Mouse (Mus musculus) embryonic fibroblast, embryonic 13.5 days (primary cell): ENCODE measurements around the gene Sdad1. TPM values are rescaled to one million over a fixed set of nuclear protein-coding genes. Genes with fewer than 3 reads are reported as not detected.

ENCODE experiments used
- H3K27ac ChIP-seq: 2 replicates; pipeline ENCODE4 v1.5.1; 2012; ENCODE audit warnings: low read length, control low read depth, inconsistent platforms; ENCODE audit not compliant: insufficient read depth
- H3K4me1 ChIP-seq: 2 replicates; pipeline ENCODE4 v1.6.1; 2011; ENCODE audit warnings: low read length; ENCODE audit not compliant: control insufficient read depth, insufficient read depth
- H3K4me3 ChIP-seq: 2 replicates; pipeline ENCODE4 v1.5.1; 2011; ENCODE audit warnings: mild to moderate bottlenecking, control low read depth, low read length; ENCODE audit not compliant: insufficient read depth
- CTCF ChIP-seq: IDR thresholded peaks from 2 replicates; pipeline ENCODE4 v1.5.1; 2011; ENCODE audit warnings: mild to moderate bottlenecking, control low read depth, low read length, moderate library complexity, borderline replicate concordance; ENCODE audit not compliant: insufficient read depth
- POLR2A ChIP-seq: IDR thresholded peaks from 2 replicates; pipeline ENCODE4 v1.6.1; 2011; ENCODE audit warnings: low read depth, mild to moderate bottlenecking, control low read depth, low read length, moderate library complexity
- polyA plus RNA-seq: library from polyadenylated mRNA; stranded (reverse); fragments of >200 nt; gene quantifications from 2 replicates; pipeline ENCODE4 v1.2.4, GENCODE M21; 2011; ENCODE audit warnings: low read depth; ENCODE audit not compliant: missing spikeins, insufficient read length

Gene Sdad1
- polyA plus RNA-seq, 1 experiment: 31.7 TPM

GRCm38 (mm10) chr5:92318596-92318995 lies 8.3 kb upstream of the Sdad1 start:
- Histone ChIP-seq H3K27ac (no peak overlapping the region), H3K4me3 (no peak overlapping the region), H3K4me1 (0 out of 2 replicates have a peak, but pooled peaks cover 3% of the 10 kb centered on the region)
- TF ChIP-seq CTCF: no peak
- no peak for TF ChIP-seq POLR2A

DNA sequence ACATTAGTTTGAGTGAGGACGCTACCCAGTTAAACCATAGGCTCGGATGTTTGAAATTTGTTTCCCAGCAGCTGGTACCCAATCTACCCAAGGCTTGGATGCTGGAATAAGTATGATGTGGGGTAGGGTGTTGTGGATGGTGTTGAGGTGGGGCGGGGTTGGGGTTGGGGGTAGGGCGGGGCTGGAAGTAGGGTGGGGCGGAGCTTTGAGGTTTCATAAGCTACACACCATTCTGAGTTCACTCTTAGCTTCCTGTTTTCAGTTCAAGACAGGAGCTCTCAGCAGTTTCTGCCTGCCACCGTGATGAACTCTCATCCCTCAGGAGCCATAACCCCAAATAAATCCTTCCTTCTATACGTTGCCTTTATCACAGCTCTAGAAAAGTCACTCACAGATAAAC lies 7.8 kb upstream of the Sdad1 start:
- Histone ChIP-seq H3K4me1 (0 out of 2 replicates have a peak, but pooled peaks cover 3% of the 10 kb centered on the region), H3K4me3 (no peak overlapping the region), H3K27ac (no peak overlapping the region)
- TF ChIP-seq CTCF (no peak), POLR2A (no peak)

GRCm38 (mm10) chr5:92313776-92314175 lies 3.5 kb upstream of the Sdad1 start:
- Histone ChIP-seq H3K4me1 (no peaks in the 10 kb centered on the region), H3K4me3 (no peak overlapping the region), H3K27ac (no peak overlapping the region)
- TF ChIP-seq POLR2A (no peak), CTCF (no peak)

DNA sequence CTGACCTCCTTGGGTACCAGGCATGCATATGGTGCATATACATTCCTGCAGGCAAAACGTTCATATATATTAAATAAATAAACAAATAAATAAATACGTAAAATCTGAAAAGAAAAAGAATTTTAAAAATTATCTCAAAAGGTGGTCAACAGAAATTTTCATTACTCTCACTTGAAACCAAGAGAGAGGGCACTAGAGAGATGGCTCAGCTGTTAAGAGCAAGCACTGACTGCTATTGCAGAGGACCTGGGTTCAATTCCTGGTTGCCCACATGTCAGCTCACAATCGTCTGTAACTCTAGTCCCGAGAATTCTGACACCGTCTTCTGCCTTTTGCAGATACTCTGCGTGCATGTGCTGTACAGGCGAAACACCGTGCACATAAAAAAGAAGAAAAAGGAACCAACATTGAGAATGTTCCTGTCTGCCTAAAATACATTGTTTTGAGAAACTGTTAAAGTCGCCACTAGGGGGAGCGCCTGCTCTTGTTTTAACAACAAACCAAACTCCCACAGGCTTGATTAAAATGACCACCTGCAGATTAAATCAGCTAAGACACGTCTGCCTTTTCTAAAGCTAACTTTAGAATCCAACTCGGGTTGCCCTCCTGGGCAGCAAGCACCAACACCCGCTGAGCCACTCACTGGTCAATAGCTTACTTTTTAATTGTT lies 1.9 kb upstream of the Sdad1 start:
- no peak overlapping the region for H3K27ac ChIP-seq
- TF ChIP-seq CTCF (no peak), POLR2A (no peak)

DNA sequence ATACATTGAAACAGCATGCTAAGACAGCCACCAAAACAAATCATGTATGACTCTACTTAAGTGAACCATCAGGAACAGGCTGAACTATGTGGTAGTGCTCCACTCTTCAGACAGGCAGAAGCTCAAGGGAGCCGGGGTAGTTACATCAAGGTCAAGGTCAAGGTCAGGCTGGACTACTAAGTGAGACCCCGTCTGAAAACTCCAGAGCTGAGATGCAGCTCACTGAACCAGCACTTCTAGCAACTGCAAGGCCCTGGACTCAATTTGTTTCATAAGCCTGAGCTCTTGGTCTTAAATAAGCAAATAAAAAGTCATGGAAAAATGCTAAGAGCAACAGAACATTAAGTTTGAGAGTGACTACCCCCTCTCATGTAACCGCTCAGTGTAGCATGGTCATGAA lies 6.0 kb downstream of the Sdad1 start:
- H3K27ac ChIP-seq: no peak overlapping the region
- 0 out of 2 replicates have a peak, but pooled peaks cover 2% of the 10 kb centered on the region for H3K4me1 ChIP-seq
- H3K4me3 ChIP-seq: no peak overlapping the region
- no peak for TF ChIP-seq POLR2A
- TF ChIP-seq CTCF: no peak

More for the DNA sequence above, 1.9 kb upstream of the Sdad1 start:
- Histone ChIP-seq H3K4me3 (no peak overlapping the region), H3K4me1 (0 out of 2 replicates have a peak, but pooled peaks cover 2% of the 10 kb centered on the region)

GRCm38 (mm10) chr5:92302149-92302840 lies 8.0 kb downstream of the Sdad1 start:
- Histone ChIP-seq H3K27ac (no peak overlapping the region), H3K4me3 (no peak overlapping the region)
- TF ChIP-seq POLR2A (no peak), CTCF (no peak)

GRCm38 (mm10) chr5:92294525-92294924 lies 15.8 kb downstream of the Sdad1 start:
- Histone ChIP-seq H3K4me3 (no peak overlapping the region), H3K27ac (no peak overlapping the region), H3K4me1 (no peaks in the 10 kb centered on the region)
- TF ChIP-seq POLR2A (no peak), CTCF (no peak)

More at GRCm38 (mm10) chr5:92302149-92302840, 8.0 kb downstream of the Sdad1 start:
- no peaks in the 10 kb centered on the region for H3K4me1 ChIP-seq

DNA sequence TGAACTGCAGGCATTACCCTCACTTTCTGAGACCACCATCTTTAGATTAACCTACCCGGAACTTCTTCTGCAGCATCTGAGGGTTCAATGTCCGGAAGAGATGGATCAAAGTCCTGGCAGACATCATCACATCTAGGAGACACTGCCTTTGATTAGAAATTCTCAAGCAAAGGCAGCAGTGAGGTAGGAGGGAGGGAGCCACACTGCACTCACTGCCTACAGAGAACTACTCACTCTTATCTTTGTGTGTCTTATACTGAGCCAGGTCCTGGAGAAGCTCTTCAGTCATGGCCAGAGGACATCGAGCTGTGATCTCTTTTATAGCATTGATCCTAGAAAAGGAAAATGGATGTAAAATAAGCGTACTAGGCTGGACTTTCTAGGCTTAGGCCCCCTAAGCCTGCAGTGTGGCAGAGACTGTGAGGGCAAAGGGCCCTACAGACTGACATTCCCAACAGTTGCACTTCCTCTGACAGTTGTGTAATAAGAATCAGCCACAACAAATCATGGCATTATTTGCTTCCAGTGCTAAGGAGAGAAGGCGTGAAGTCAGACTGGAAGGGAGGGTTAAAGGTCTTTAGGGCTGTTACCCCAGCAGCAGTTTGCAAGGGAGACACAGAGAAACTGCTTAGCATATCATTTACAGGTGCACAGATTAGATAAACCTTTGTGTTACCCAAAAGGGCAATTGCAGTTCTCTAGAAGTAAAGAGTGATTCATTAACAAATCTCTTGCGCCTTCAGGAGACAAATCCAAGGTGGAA lies 18.4 kb downstream of the Sdad1 start:
- H3K27ac ChIP-seq: no peak overlapping the region
- H3K4me1 ChIP-seq: no peaks in the 10 kb centered on the region
- no peak for TF ChIP-seq CTCF
- no peak for TF ChIP-seq POLR2A
- no peak overlapping the region for H3K4me3 ChIP-seq

GRCm38 (mm10) chr5:92287840-92288239 lies 22.4 kb downstream of the Sdad1 start:
- TF ChIP-seq CTCF (no peak), POLR2A (no peak)
- no peak overlapping the region for H3K27ac ChIP-seq
- H3K4me3 ChIP-seq: no peak overlapping the region
- peaks cover 8% of the 10 kb centered on the region for H3K4me1 ChIP-seq

GRCm38 (mm10) chr5:92283107-92283506 lies 27.2 kb downstream of the Sdad1 start:
- H3K4me3 ChIP-seq: no peak overlapping the region
- peak overlapping the region; percentile 76 for H3K27ac ChIP-seq
- H3K4me1 ChIP-seq: peaks cover 11% of the 10 kb centered on the region
- no peak for TF ChIP-seq CTCF
